In genomic region chr5:118095433-118095832, GRCm38 (mm10) we compare ENCODE assay signal across 22 mouse cellular contexts. TPM values are rescaled to one million over a fixed set of nuclear protein-coding genes. Genes with fewer than 3 reads are reported as not detected.
A peak's percentile ranks its signal among the peaks of the same experiment; 100 is the strongest.
DNase-seq lines count a peak whose midpoint lies in the region; ATAC-seq and TF ChIP-seq lines count a peak whose summit lies in the region.
"Had no signal": no experiment of that assay in that cellular context is flagged by ENCODE, and none has a peak within 500 bp of the region (broad histone marks: within the 10 kb centered on the region; RNA-seq: fewer than 3 reads in every experiment).

No protein-coding gene starts in this region.

- peaks cover 19% of the 10 kb centered on the region for H3K36me3 ChIP-seq in hindbrain, postnatal 0 days (ENCODE audit: insufficient read depth, low read length)
- peaks cover 31% of the 10 kb centered on the region for H3K36me3 ChIP-seq in hindbrain, embryonic 16.5 days (ENCODE audit: control insufficient read depth, insufficient read depth, low read length)
- peaks cover 37% of the 10 kb centered on the region for H3K36me3 ChIP-seq in neural tube, embryonic 15.5 days

- no peak for ATAC-seq in hindbrain, postnatal 0 days
- no peak for ATAC-seq in hindbrain, embryonic 16.5 days
- peak; percentile 72 for ATAC-seq in granulocyte monocyte progenitor cell, adult 5-6 weeks (replicated peaks; ENCODE audit: poor library complexity, severe bottlenecking)
- peak; percentile 72 for ATAC-seq in megakaryocyte, adult 5-6 weeks (ENCODE audit: poor library complexity, severe bottlenecking)
- no peak for ATAC-seq in neural tube, embryonic 15.5 days (ENCODE audit: low FRiP score)
- ATAC-seq: forebrain, embryonic 14.5 days had no signal

- H3K9ac ChIP-seq in hindbrain, postnatal 0 days (replicated peaks; ENCODE audit: low read length), result no peak overlapping the region
- H3K9ac ChIP-seq in hindbrain, embryonic 16.5 days (ENCODE audit: low read depth, low read length), result no peak overlapping the region
- no peak overlapping the region for H3K9ac ChIP-seq in neural tube, embryonic 15.5 days (replicated peaks)
- H3K9ac ChIP-seq: embryonic facial prominence, embryonic 13.5 days; embryonic facial prominence, embryonic 15.5 days; forebrain, embryonic 12.5 days had no signal

- no peaks in the 10 kb centered on the region for H3K4me1 ChIP-seq in hindbrain, postnatal 0 days (ENCODE audit: insufficient read depth, low read length)
- peaks cover 19% of the 10 kb centered on the region for H3K4me1 ChIP-seq in hindbrain, embryonic 16.5 days (ENCODE audit: control insufficient read depth, insufficient read depth, low read depth, low read length)
- peaks cover 26% of the 10 kb centered on the region for H3K4me1 ChIP-seq in neural tube, embryonic 15.5 days

- no peaks in the 10 kb centered on the region for H3K27me3 ChIP-seq in hindbrain, postnatal 0 days (ENCODE audit: insufficient read depth, low read length)
- H3K27me3 ChIP-seq in hindbrain, embryonic 16.5 days (replicated peaks; ENCODE audit: control insufficient read depth, insufficient read depth, low read length), result no peaks in the 10 kb centered on the region
- no peaks in the 10 kb centered on the region for H3K27me3 ChIP-seq in neural tube, embryonic 15.5 days (replicated peaks)
- H3K27me3 ChIP-seq: embryonic facial prominence, embryonic 13.5 days; embryonic facial prominence, embryonic 15.5 days; forebrain, embryonic 12.5 days had no signal

- H3K4me3 ChIP-seq in hindbrain, postnatal 0 days (ENCODE audit: low read length), result no peak overlapping the region
- no peak overlapping the region for H3K4me3 ChIP-seq in hindbrain, embryonic 16.5 days (ENCODE audit: low read length)
- H3K4me3 ChIP-seq in neural tube, embryonic 15.5 days (replicated peaks), result no peak overlapping the region
- H3K4me3 ChIP-seq: embryonic facial prominence, embryonic 13.5 days; embryonic facial prominence, embryonic 15.5 days; erythroblast, embryonic 14.5 days; forebrain, embryonic 10.5 days; forebrain, embryonic 12.5 days had no signal

- 0 out of 2 replicates have a peak overlapping the region, but pooled peaks have one; percentile 11 for H3K27ac ChIP-seq in hindbrain, postnatal 0 days
- H3K27ac ChIP-seq in hindbrain, embryonic 16.5 days (ENCODE audit: low read depth, low read length), result no peak overlapping the region
- H3K27ac ChIP-seq in neural tube, embryonic 15.5 days (replicated peaks), result no peak overlapping the region
- H3K27ac ChIP-seq: embryonic facial prominence, embryonic 13.5 days; embryonic facial prominence, embryonic 15.5 days; forebrain, embryonic 10.5 days; forebrain, embryonic 12.5 days had no signal

- no peaks in the 10 kb centered on the region for H3K9me3 ChIP-seq in hindbrain, postnatal 0 days (ENCODE audit: low read length)
- H3K9me3 ChIP-seq in hindbrain, embryonic 16.5 days (ENCODE audit: control insufficient read depth, low read length), result no peaks in the 10 kb centered on the region
- H3K9me3 ChIP-seq in neural tube, embryonic 15.5 days (replicated peaks), result no peaks in the 10 kb centered on the region
- H3K9me3 ChIP-seq: embryonic facial prominence, embryonic 13.5 days; embryonic facial prominence, embryonic 15.5 days; forebrain, embryonic 10.5 days; forebrain, embryonic 12.5 days had no signal

- no peak for DNase-seq in hindbrain, postnatal 0 days (ENCODE audit: low spot score)
- DNase-seq in retina, postnatal 1 day, result no peak
- DNase-seq: adrenal gland, adult 2 months; adrenal gland, postnatal 10 days; adrenal gland, postnatal 25 days; cerebellum, adult 11 months; cerebellum, adult 18-20 months; cerebellum, adult 8-10 months; cerebellum, adult 9-11 months; cerebellum, postnatal 14 days; cerebellum, postnatal 36 days; embryo, embryonic 11 days had no signal

- TF ChIP-seq CTCF in hindbrain, postnatal 0 days (IDR thresholded peaks at IDR 0.05; ENCODE audit: low read depth), result no peak

- WGBS in hindbrain, postnatal 0 days, result 75% methylated on average over 11 of the region's 11 CpGs
- WGBS in hindbrain, embryonic 16.5 days, result 86% methylated on average over 11 of the region's 11 CpGs
- 89% methylated on average over 11 of the region's 11 CpGs for WGBS in neural tube, embryonic 15.5 days

- no peak overlapping the region for H3K4me2 ChIP-seq in hindbrain, postnatal 0 days (ENCODE audit: low read depth, low read length)
- no peak overlapping the region for H3K4me2 ChIP-seq in hindbrain, embryonic 16.5 days (ENCODE audit: low read length)
- no peak overlapping the region for H3K4me2 ChIP-seq in neural tube, embryonic 15.5 days
- H3K4me2 ChIP-seq: embryonic facial prominence, embryonic 13.5 days; embryonic facial prominence, embryonic 15.5 days; forebrain, embryonic 12.5 days had no signal

RNA-seq across cellular contexts. Expression of gene Fbxw8, which starts 59.8 kb away (rescaled TPM):
- 57.5 and 58.0 TPM in 2 replicates for total RNA-seq in hindbrain, postnatal 0 days (2014; rRNA removed)
- 18.0 and 18.2 TPM in 2 replicates for polyA plus RNA-seq in hindbrain, postnatal 0 days (2015; fragmentation: Nextera tagmentation; extraction: Ambion mirVana)
- 18.7 and 21.6 TPM in 2 replicates for polyA plus RNA-seq in hindbrain, embryonic 16.5 days (2015; fragmentation: Nextera tagmentation; extraction: Ambion mirVana)
- 18.8 and 25.5 TPM in 2 replicates for total RNA-seq in granulocyte monocyte progenitor cell, adult 5-6 weeks (2014; fragmentation: Nextera tagmentation)
- 22.4 and 25.6 TPM in 2 replicates for total RNA-seq in granulocyte monocyte progenitor cell, adult 5-6 weeks (2017)
- 7.0 and 7.1 TPM in 2 replicates for total RNA-seq in megakaryocyte, adult 5-6 weeks (2015)
- total RNA-seq in megakaryocyte, adult 5-6 weeks (2017), result 11.3 and 11.7 TPM in 2 replicates
- 18.0 and 19.4 TPM in 2 replicates for polyA plus RNA-seq in neural tube, embryonic 15.5 days (2015; fragmentation: Nextera tagmentation; extraction: Ambion mirVana)

Comparison
In these comparisons a context has a peak if more than half of its experiments do, and no peak if none do; other contexts are left out.
1. ATAC-seq: peak in granulocyte monocyte progenitor cell, adult 5-6 weeks (single experiment) and megakaryocyte, adult 5-6 weeks (single experiment); none in hindbrain, postnatal 0 days (single experiment), hindbrain, embryonic 16.5 days (single experiment) and neural tube, embryonic 15.5 days (single experiment).